Comparison of ENCODE assay signal across 19 mouse cellular contexts in genomic region chr16:55850485-55850884, GRCm38 (mm10).
"Had no signal": no experiment of that assay in that cellular context is flagged by ENCODE, and none has a peak within 500 bp of the region (broad histone marks: within the 10 kb centered on the region; RNA-seq: fewer than 3 reads in every experiment).

No protein-coding gene starts in this region.

- H3K4me3 ChIP-seq: midbrain, embryonic 12.5 days; myocyte; neural tube, embryonic 13.5 days; neural tube, embryonic 15.5 days had no signal

- H3K9me3 ChIP-seq: midbrain, embryonic 12.5 days; neural tube, embryonic 13.5 days; neural tube, embryonic 15.5 days had no signal

- H3K27ac ChIP-seq: liver, embryonic 14.5 days; midbrain, embryonic 12.5 days; neural tube, embryonic 13.5 days; neural tube, embryonic 15.5 days had no signal

- H3K4me1 ChIP-seq: midbrain, embryonic 12.5 days; neural tube, embryonic 15.5 days had no signal

- H3K4me2 ChIP-seq: lung, embryonic 14.5 days; midbrain, embryonic 12.5 days; neural tube, embryonic 13.5 days; neural tube, embryonic 15.5 days had no signal

- H3K9ac ChIP-seq: liver, embryonic 14.5 days; lung, embryonic 14.5 days; midbrain, embryonic 12.5 days; neural tube, embryonic 13.5 days; neural tube, embryonic 15.5 days had no signal

- ATAC-seq: midbrain, embryonic 16.5 days had no signal

- H3K27me3 ChIP-seq: midbrain, embryonic 12.5 days; neural tube, embryonic 13.5 days; neural tube, embryonic 15.5 days had no signal

- DNase-seq: lung, adult 18-20 months; lung, embryonic 14.5 days; lung, postnatal 10 days; lung, postnatal 4 days; midbrain, embryonic 14.5 days; retina, postnatal 1 day; right cerebral cortex, adult 18-20 months; right cerebral cortex, postnatal 25 days; right cerebral cortex, postnatal 4 days; spleen, adult 18-20 months; thymus, adult 18-20 months; thymus, postnatal 14 days; thymus, postnatal 36 days had no signal
